Mouse (Mus musculus) testis, adult 2 months (tissue): ENCODE measurements at regions not wholly inside any gene's neighbourhood (a gene's known extent, or its start where the extent isn't known, plus 50 kb on each side); places are given as distances from the start of the nearest gene placed in this dataset.

Experiments used
- CTCF ChIP-seq: fragments of 200-500 bp; IDR thresholded peaks from 2 replicates; pipeline ENCODE4 v1.5.1; 2012; ENCODE audit warnings: low read depth, mild to moderate bottlenecking, inconsistent platforms, low read length, moderate library complexity; ENCODE audit not compliant: control insufficient read depth, insufficient read depth, insufficient replicate concordance
- POLR2A ChIP-seq: fragments of 200-500 bp; IDR thresholded peaks from 2 replicates; pipeline ENCODE4 v1.6.1; 2012; ENCODE audit warnings: low read depth, mild to moderate bottlenecking, inconsistent platforms, low read length, moderate library complexity; ENCODE audit not compliant: control insufficient read depth

DNA sequence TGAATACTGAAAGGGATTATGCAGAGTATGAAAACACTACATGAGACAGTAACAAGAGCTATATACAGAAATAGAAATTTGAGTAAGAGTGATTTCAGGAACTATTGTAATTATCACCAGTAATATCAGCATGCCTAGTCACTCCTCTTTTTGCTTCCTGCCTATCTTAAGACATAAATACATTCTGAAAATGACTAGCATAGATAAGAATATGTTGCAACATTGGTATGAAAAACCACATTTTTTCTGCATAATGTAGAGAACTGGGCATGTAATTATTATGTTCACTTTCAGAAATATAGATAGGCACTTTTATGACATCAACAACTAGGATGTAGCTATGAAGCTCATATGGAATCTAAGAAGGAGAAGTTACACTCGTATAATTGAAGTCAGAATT lies 980.5 kb downstream of the Basp1 start:
- TF ChIP-seq CTCF: no peak
- TF ChIP-seq POLR2A: no peak
